Mouse (Mus musculus) lung, postnatal 0 days (tissue): ENCODE results near the gene Gm45021. TPM values are rescaled to one million over a fixed set of nuclear protein-coding genes. Genes with fewer than 3 reads are reported as not detected.

Experiments used
- ATAC-seq: fragments of 200-750 bp; cut with Nextera tagmentation; 2 replicates; pipeline ENCODE4 v1.8.0; 2017; ENCODE audit warnings: moderate library complexity
- DNase-seq: peaks from one replicate; pipeline ENCODE4 v3.0.0-alpha.2; 2016; ENCODE audit warnings: low spot score
- H3K27ac ChIP-seq: fragments of 300-500 bp; sonication (generic); 2 replicates; pipeline ENCODE4 v1.5.1; 2014; ENCODE audit warnings: antibody characterized with exemption, mild to moderate bottlenecking, low read length, mixed read lengths
- H3K27me3 ChIP-seq: fragments of 300-500 bp; sonication (generic); replicated peaks from 2 replicates; pipeline ENCODE4 v1.6.1; 2014; ENCODE audit warnings: low read length, mixed read lengths; ENCODE audit not compliant: insufficient read depth
- H3K36me3 ChIP-seq: fragments of 300-500 bp; sonication (generic); 2 replicates; pipeline ENCODE4 v1.6.1; 2014; ENCODE audit warnings: low read length, mixed read lengths; ENCODE audit not compliant: insufficient read depth
- H3K4me1 ChIP-seq: fragments of 300-500 bp; sonication (generic); 2 replicates; pipeline ENCODE4 v1.6.1; 2014; ENCODE audit warnings: antibody characterized with exemption, low read depth, low read length, mixed read lengths; ENCODE audit not compliant: insufficient read depth
- H3K4me2 ChIP-seq: fragments of 300-500 bp; sonication (generic); replicated peaks from 2 replicates; pipeline ENCODE4 v1.6.1; 2014; ENCODE audit warnings: low read depth, mild to moderate bottlenecking, low read length, moderate library complexity, mixed read lengths
- H3K4me3 ChIP-seq: fragments of 300-500 bp; sonication (generic); 2 replicates; pipeline ENCODE4 v1.5.1; 2014; ENCODE audit warnings: low read depth, low read length
- H3K9ac ChIP-seq: fragments of 300-500 bp; sonication (generic); replicated peaks from 2 replicates; pipeline ENCODE4 v1.6.1; 2014; ENCODE audit warnings: low read depth, mild to moderate bottlenecking
- H3K9me3 ChIP-seq: fragments of 300-500 bp; sonication (generic); 2 replicates; pipeline ENCODE4 v1.6.1; 2016; ENCODE audit warnings: low read length, mixed read lengths
- CTCF ChIP-seq: IDR thresholded peaks from 2 replicates; pipeline ENCODE4 v1.5.1; 2016; ENCODE audit warnings: antibody characterized with exemption, mild to moderate bottlenecking
- EP300 ChIP-seq: IDR thresholded peaks from 2 replicates; pipeline ENCODE4 v1.6.1; 2016; ENCODE audit warnings: antibody characterized with exemption, mild to moderate bottlenecking, control low read depth
- WGBS: fragments of 180-500 bp; shearing (Covaris S2); extraction: QIAGEN DNeasy Blood & Tissue Kit; methylation state at CpG from one replicate; pipeline ENCODE4 v1.1.7; 2014; 5-methylcytosine and 5-hydroxymethylcytosine counted together
- polyA plus RNA-seq: library from polyadenylated mRNA; unstranded; fragments of >200 nt; fragmentation: Nextera tagmentation; extraction: Ambion mirVana; gene quantifications from 2 replicates; pipeline ENCODE4 v1.2.1, GENCODE M21; 2015

Gm45021 gene
- polyA plus RNA-seq, 1 experiment from 2014 or later: not detected

- no peaks in the 10 kb centered on the region for H3K27me3 ChIP-seq
- DNase-seq: no peak
- TF ChIP-seq EP300 (no peak), CTCF (no peak)
- H3K36me3 ChIP-seq: no peaks in the 10 kb centered on the region
- H3K4me3 ChIP-seq: no peak overlapping the region
- no peak overlapping the region for H3K9ac ChIP-seq
- H3K4me2 ChIP-seq: no peak overlapping the region
- H3K4me1 ChIP-seq: no peaks in the 10 kb centered on the region
- no peak overlapping the region for H3K27ac ChIP-seq
- H3K9me3 ChIP-seq: no peaks in the 10 kb centered on the region
- no peak for ATAC-seq
- WGBS: 66% methylated on average over 6 of the region's 6 CpGs
These were observed 48.5 kb downstream of the Gm45021 start for GRCm38 (mm10) chr6:48637811-48638500.

GRCm38 (mm10) chr6:48638553-48638952 is 49.1 kb downstream of the Gm45021 start:
- Histone ChIP-seq H3K36me3 (no peaks in the 10 kb centered on the region), H3K27me3 (no peaks in the 10 kb centered on the region), H3K4me1 (no peaks in the 10 kb centered on the region), H3K9ac (no peak overlapping the region), H3K9me3 (no peaks in the 10 kb centered on the region), H3K27ac (no peak overlapping the region), H3K4me3 (no peak overlapping the region), H3K4me2 (no peak overlapping the region)
- no peak for ATAC-seq
- TF ChIP-seq CTCF (no peak), EP300 (no peak)
- no peak for DNase-seq
- 40% methylated on average over 2 of the region's 2 CpGs for WGBS

- Histone ChIP-seq H3K9me3 (no peaks in the 10 kb centered on the region), H3K4me2 (no peak overlapping the region), H3K4me1 (no peaks in the 10 kb centered on the region), H3K36me3 (no peaks in the 10 kb centered on the region), H3K4me3 (no peak overlapping the region), H3K27me3 (no peaks in the 10 kb centered on the region), H3K27ac (no peak overlapping the region), H3K9ac (no peak overlapping the region)
- DNase-seq (no peak), ATAC-seq (no peak)
- WGBS: 71% methylated on average over 6 of the region's 6 CpGs
- TF ChIP-seq EP300: no peak
These were observed 52.0 kb downstream of the Gm45021 start for GRCm38 (mm10) chr6:48641391-48641790.

GRCm38 (mm10) chr6:48642764-48643292 is 53.4 kb downstream of the Gm45021 start:
- peak; percentile 87 for DNase-seq
- H3K27me3 ChIP-seq: no peaks in the 10 kb centered on the region
- WGBS: 21% methylated on average over 4 of the region's 4 CpGs
- no peak overlapping the region for H3K4me2 ChIP-seq
- H3K36me3 ChIP-seq: no peaks in the 10 kb centered on the region
- no peak overlapping the region for H3K27ac ChIP-seq
- ATAC-seq: no peak
- no peak overlapping the region for H3K4me3 ChIP-seq
- no peak overlapping the region for H3K9ac ChIP-seq
- TF ChIP-seq EP300 (no peak), CTCF (peak; percentile 75)
- no peaks in the 10 kb centered on the region for H3K4me1 ChIP-seq
- no peaks in the 10 kb centered on the region for H3K9me3 ChIP-seq

- H3K27ac ChIP-seq: no peak overlapping the region
- H3K27me3 ChIP-seq: no peaks in the 10 kb centered on the region
- DNase-seq (peak; percentile 84), ATAC-seq (peak; percentile 45; the same call in 1 of the 2 replicates)
- H3K9me3 ChIP-seq: no peaks in the 10 kb centered on the region
- no peaks in the 10 kb centered on the region for H3K36me3 ChIP-seq
- TF ChIP-seq EP300 (no peak), CTCF (peak; percentile 91)
- H3K4me1 ChIP-seq: no peaks in the 10 kb centered on the region
- H3K4me3 ChIP-seq: no peak overlapping the region
- no peak overlapping the region for H3K9ac ChIP-seq
- no peak overlapping the region for H3K4me2 ChIP-seq
- WGBS: 9% methylated on average over 12 of the region's 12 CpGs
These were observed 56.4 kb downstream of the Gm45021 start for GRCm38 (mm10) chr6:48645660-48646308.

GRCm38 (mm10) chr6:48646309-48646690 is 56.9 kb downstream of the Gm45021 start:
- Histone ChIP-seq H3K4me2 (no peak overlapping the region), H3K9ac (no peak overlapping the region), H3K9me3 (no peaks in the 10 kb centered on the region), H3K4me3 (no peak overlapping the region), H3K27ac (no peak overlapping the region), H3K4me1 (no peaks in the 10 kb centered on the region), H3K27me3 (no peaks in the 10 kb centered on the region), H3K36me3 (no peaks in the 10 kb centered on the region)
- TF ChIP-seq EP300 (no peak), CTCF (no peak)
- 77% methylated on average over 4 of the region's 4 CpGs for WGBS
- no peak for DNase-seq
- no peak for ATAC-seq
